Mouse (Mus musculus) hindbrain, embryonic 12.5 days (tissue): ENCODE measurements around the gene Gdap1l1. TPM values are rescaled to one million over a fixed set of nuclear protein-coding genes. Genes with fewer than 3 reads are reported as not detected.

Source experiments
- ATAC-seq: fragments of 200-750 bp; cut with Nextera tagmentation; 2 replicates; pipeline ENCODE4 v1.8.0; 2017; ENCODE audit warnings: moderate TSS enrichment; ENCODE audit not compliant: low FRiP score
- H3K27ac ChIP-seq: fragments of 300-500 bp; sonication (generic); 2 replicates; pipeline ENCODE4 v1.5.1; 2016; ENCODE audit warnings: mild to moderate bottlenecking
- H3K27me3 ChIP-seq: fragments of 300-500 bp; sonication (generic); 2 replicates; pipeline ENCODE4 v1.6.1; 2016; ENCODE audit warnings: mild to moderate bottlenecking
- H3K36me3 ChIP-seq: fragments of 300-500 bp; sonication (generic); 2 replicates; pipeline ENCODE4 v1.6.1; 2016; ENCODE audit warnings: mild to moderate bottlenecking
- H3K4me1 ChIP-seq: fragments of 300-500 bp; sonication (generic); 2 replicates; pipeline ENCODE4 v1.6.1; 2016
- H3K4me2 ChIP-seq: fragments of 300-500 bp; sonication (generic); replicated peaks from 2 replicates; pipeline ENCODE4 v1.6.1; 2016; ENCODE audit warnings: mild to moderate bottlenecking
- H3K4me3 ChIP-seq: fragments of 300-500 bp; sonication (generic); 2 replicates; pipeline ENCODE4 v1.5.1; 2016; ENCODE audit warnings: mild to moderate bottlenecking
- H3K9ac ChIP-seq: fragments of 300-500 bp; sonication (generic); 2 replicates; pipeline ENCODE4 v1.6.1; 2016; ENCODE audit warnings: mild to moderate bottlenecking, moderate library complexity
- H3K9me3 ChIP-seq: fragments of 300-500 bp; sonication (generic); replicated peaks from 2 replicates; pipeline ENCODE4 v1.6.1; 2016; ENCODE audit warnings: mild to moderate bottlenecking
- WGBS: fragments of 180-500 bp; shearing (Covaris S2); methylation state at CpG from one replicate; pipeline ENCODE4 v1.1.7; 2016; 5-methylcytosine and 5-hydroxymethylcytosine counted together
- polyA plus RNA-seq: library from polyadenylated mRNA; unstranded; fragments of >200 nt; fragmentation: Nextera tagmentation; extraction: Ambion mirVana; gene quantifications from 2 replicates; pipeline ENCODE4 v1.2.1, GENCODE M21; 2016

Gdap1l1 gene
- polyA plus RNA-seq, 1 experiment from 2014 or later, result 68.7 TPM

GRCm38 (mm10) chr2:163469711-163470110 lies 31.4 kb downstream of the Gdap1l1 start:
- Histone ChIP-seq H3K4me1 (peaks cover 10% of the 10 kb centered on the region), H3K27ac (no peak overlapping the region), H3K9me3 (no peaks in the 10 kb centered on the region), H3K27me3 (no peaks in the 10 kb centered on the region), H3K36me3 (peaks cover 30% of the 10 kb centered on the region), H3K4me2 (no peak overlapping the region), H3K4me3 (no peak overlapping the region), H3K9ac (no peak overlapping the region)
- WGBS, result 94% methylated on average over 15 of the region's 15 CpGs
- ATAC-seq, result no peak

GRCm38 (mm10) chr2:163471136-163471535 lies 32.9 kb downstream of the Gdap1l1 start:
- peak overlapping the region; percentile 82 for H3K4me2 ChIP-seq
- WGBS, result 53% methylated on average over 3 of the region's 3 CpGs
- no peak overlapping the region for H3K27ac ChIP-seq
- H3K36me3 ChIP-seq, result peaks cover 30% of the 10 kb centered on the region
- H3K27me3 ChIP-seq, result no peaks in the 10 kb centered on the region
- H3K4me1 ChIP-seq, result peaks cover 10% of the 10 kb centered on the region
- no peaks in the 10 kb centered on the region for H3K9me3 ChIP-seq
- H3K9ac ChIP-seq, result peak overlapping the region; percentile 81; the same call in 1 of the 2 replicates
- ATAC-seq, result no peak
- H3K4me3 ChIP-seq, result peak overlapping the region; percentile 78

GRCm38 (mm10) chr2:163471710-163472465 lies 33.6 kb downstream of the Gdap1l1 start:
- Histone ChIP-seq H3K4me2 (peak overlapping the region; percentile 82), H3K4me1 (peaks cover 10% of the 10 kb centered on the region), H3K36me3 (peaks cover 24% of the 10 kb centered on the region), H3K9me3 (no peaks in the 10 kb centered on the region), H3K27ac (peak overlapping the region; percentile 81), H3K9ac (peak overlapping the region; percentile 81), H3K27me3 (no peaks in the 10 kb centered on the region), H3K4me3 (peak overlapping the region; percentile 78)
- peak; percentile 79 for ATAC-seq
- 5% methylated on average over 36 of the region's 36 CpGs for whole genome bisulfite sequencing

GRCm38 (mm10) chr2:163472466-163472851 lies 34.2 kb downstream of the Gdap1l1 start, which contains the start of gene Fitm2:
Gene Fitm2, minus strand, starts transcription at chr2:163472629.
- H3K27me3 ChIP-seq, result no peaks in the 10 kb centered on the region
- ATAC-seq, result peak; percentile 94
- H3K27ac ChIP-seq, result peak within 1 kb of the TSS; percentile 81
- H3K9ac ChIP-seq, result peak within 1 kb of the TSS; percentile 81
- 0% methylated on average over 30 of the region's 30 CpGs for WGBS
- H3K4me1 ChIP-seq, result peaks cover 10% of the 10 kb centered on the region
- H3K36me3 ChIP-seq, result peaks cover 23% of the 10 kb centered on the region
- H3K9me3 ChIP-seq, result no peaks in the 10 kb centered on the region
- peak within 1 kb of the TSS; percentile 82 for H3K4me2 ChIP-seq
- H3K4me3 ChIP-seq, result peak within 1 kb of the TSS; percentile 78

GRCm38 (mm10) chr2:163480191-163480825 lies 42.0 kb downstream of the Gdap1l1 start:
- Histone ChIP-seq H3K36me3 (no peaks in the 10 kb centered on the region), H3K4me3 (no peak overlapping the region), H3K4me2 (no peak overlapping the region), H3K27me3 (peaks cover 23% of the 10 kb centered on the region), H3K27ac (no peak overlapping the region), H3K9ac (no peak overlapping the region), H3K4me1 (peaks cover 8% of the 10 kb centered on the region), H3K9me3 (no peaks in the 10 kb centered on the region)
- 50% methylated on average over 18 of the region's 18 CpGs for WGBS
- ATAC-seq, result no peak

GRCm38 (mm10) chr2:163481539-163482029 lies 43.3 kb downstream of the Gdap1l1 start:
- peaks cover 23% of the 10 kb centered on the region for H3K27me3 ChIP-seq
- WGBS, result 3% methylated on average over 21 of the region's 21 CpGs
- H3K9ac ChIP-seq, result peak overlapping the region; percentile 50
- no peaks in the 10 kb centered on the region for H3K36me3 ChIP-seq
- no peak overlapping the region for H3K27ac ChIP-seq
- H3K4me3 ChIP-seq, result peak overlapping the region; percentile 28
- H3K9me3 ChIP-seq, result no peaks in the 10 kb centered on the region
- peak overlapping the region; percentile 49 for H3K4me2 ChIP-seq
- no peak for ATAC-seq
- H3K4me1 ChIP-seq, result peaks cover 8% of the 10 kb centered on the region

GRCm38 (mm10) chr2:163487360-163487759 lies 49.1 kb downstream of the Gdap1l1 start:
- H3K4me1 ChIP-seq, result peaks cover 5% of the 10 kb centered on the region; the same call in 1 of the 2 replicates
- 95% methylated on average over 3 of the region's 3 CpGs for WGBS
- H3K27me3 ChIP-seq, result peaks cover 3% of the 10 kb centered on the region; the same call in 1 of the 2 replicates
- H3K36me3 ChIP-seq, result no peaks in the 10 kb centered on the region
- H3K27ac ChIP-seq, result no peak overlapping the region
- no peak overlapping the region for H3K4me2 ChIP-seq
- H3K9ac ChIP-seq, result no peak overlapping the region
- no peak overlapping the region for H3K4me3 ChIP-seq
- ATAC-seq, result no peak
- H3K9me3 ChIP-seq, result no peaks in the 10 kb centered on the region

- ATAC-seq, result no peak
- H3K4me1 ChIP-seq, result peaks cover 18% of the 10 kb centered on the region
- H3K27ac ChIP-seq, result no peak overlapping the region
- WGBS, result 61% methylated on average over 5 of the region's 5 CpGs
- no peaks in the 10 kb centered on the region for H3K9me3 ChIP-seq
- H3K4me2 ChIP-seq, result no peak overlapping the region
- H3K36me3 ChIP-seq, result no peaks in the 10 kb centered on the region
- H3K9ac ChIP-seq, result no peak overlapping the region
- H3K27me3 ChIP-seq, result no peaks in the 10 kb centered on the region
- no peak overlapping the region for H3K4me3 ChIP-seq
Measured at GRCm38 (mm10) chr2:163489725-163490291, 51.5 kb downstream of the Gdap1l1 start.

- Histone ChIP-seq H3K36me3 (no peaks in the 10 kb centered on the region), H3K4me1 (peaks cover 18% of the 10 kb centered on the region), H3K4me3 (no peak overlapping the region), H3K9ac (no peak overlapping the region), H3K4me2 (no peak overlapping the region), H3K27ac (no peak overlapping the region), H3K27me3 (no peaks in the 10 kb centered on the region), H3K9me3 (no peaks in the 10 kb centered on the region)
- WGBS, result 94% methylated on average over 17 of the region's 17 CpGs
- no peak for ATAC-seq
Measured at GRCm38 (mm10) chr2:163490656-163491055, 52.4 kb downstream of the Gdap1l1 start.

- WGBS, result 64% methylated on average over 7 of the region's 7 CpGs
- Histone ChIP-seq H3K4me1 (peaks cover 18% of the 10 kb centered on the region), H3K4me3 (no peak overlapping the region), H3K27ac (no peak overlapping the region), H3K4me2 (no peak overlapping the region), H3K36me3 (no peaks in the 10 kb centered on the region), H3K27me3 (no peaks in the 10 kb centered on the region), H3K9ac (no peak overlapping the region), H3K9me3 (no peaks in the 10 kb centered on the region)
- ATAC-seq, result no peak
Measured at GRCm38 (mm10) chr2:163491351-163491750, 53.1 kb downstream of the Gdap1l1 start.

- 83% methylated on average over 5 of the region's 5 CpGs for WGBS
- Histone ChIP-seq H3K4me1 (peaks cover 18% of the 10 kb centered on the region), H3K27me3 (no peaks in the 10 kb centered on the region), H3K4me2 (no peak within 1 kb of the TSS), H3K9ac (no peak within 1 kb of the TSS), H3K4me3 (no peak within 1 kb of the TSS), H3K9me3 (no peaks in the 10 kb centered on the region), H3K27ac (no peak within 1 kb of the TSS), H3K36me3 (no peaks in the 10 kb centered on the region)
- ATAC-seq, result no peak
Measured at GRCm38 (mm10) chr2:163492018-163492417, 53.7 kb downstream of the Gdap1l1 start, which contains the start of gene R3hdml. Gene R3hdml, plus strand, starts transcription at chr2:163492318.

- 21% methylated on average over 5 of the region's 5 CpGs for WGBS
- Histone ChIP-seq H3K27ac (no peak overlapping the region), H3K4me2 (no peak overlapping the region), H3K27me3 (no peaks in the 10 kb centered on the region), H3K4me3 (no peak overlapping the region), H3K9me3 (no peaks in the 10 kb centered on the region), H3K4me1 (peaks cover 18% of the 10 kb centered on the region), H3K36me3 (no peaks in the 10 kb centered on the region), H3K9ac (no peak overlapping the region)
- ATAC-seq, result no peak
Measured at GRCm38 (mm10) chr2:163493031-163493430, 54.8 kb downstream of the Gdap1l1 start.
